Mouse (Mus musculus): Measurements from ENCODE around the gene Tspan15.
A peak's percentile ranks its signal among the peaks of the same experiment; 100 is the strongest.

Tspan15 gene

GRCm38 (mm10) chr10:62143820-62144219 lies 87.2 kb downstream of the Tspan15 start, which contains the start of gene Fam241b:
Gene Fam241b (minus strand): TSS chr10:62143920.
- H3K4me3 ChIP-seq (replicated peaks; ENCODE audit: low read length), result peak within 1 kb of the TSS; percentile 11; the same call in 1 of the 2 replicates
- H3K4me1 ChIP-seq (replicated peaks; ENCODE audit: low read depth, low read length), result peaks cover 53% of the 10 kb centered on the region
- no peak for TF ChIP-seq CTCF (conservative IDR thresholded peaks at IDR 0.05; ENCODE audit: low read length)
- no peak for TF ChIP-seq POU5F1 (IDR thresholded peaks at IDR 0.05; ENCODE audit: borderline replicate concordance, low read length)
- TF ChIP-seq NANOG (IDR thresholded peaks at IDR 0.05; ENCODE audit: borderline replicate concordance, low read length), result no peak
- H3K27me3 ChIP-seq (ENCODE audit: insufficient read depth, low read length), result peaks cover 28% of the 10 kb centered on the region; the same call in 1 of the 2 replicates
- no peaks in the 10 kb centered on the region for H3K36me3 ChIP-seq (ENCODE audit: insufficient read depth, low read length)
- H3K9me3 ChIP-seq (ENCODE audit: low read length), result no peaks in the 10 kb centered on the region

DNA sequence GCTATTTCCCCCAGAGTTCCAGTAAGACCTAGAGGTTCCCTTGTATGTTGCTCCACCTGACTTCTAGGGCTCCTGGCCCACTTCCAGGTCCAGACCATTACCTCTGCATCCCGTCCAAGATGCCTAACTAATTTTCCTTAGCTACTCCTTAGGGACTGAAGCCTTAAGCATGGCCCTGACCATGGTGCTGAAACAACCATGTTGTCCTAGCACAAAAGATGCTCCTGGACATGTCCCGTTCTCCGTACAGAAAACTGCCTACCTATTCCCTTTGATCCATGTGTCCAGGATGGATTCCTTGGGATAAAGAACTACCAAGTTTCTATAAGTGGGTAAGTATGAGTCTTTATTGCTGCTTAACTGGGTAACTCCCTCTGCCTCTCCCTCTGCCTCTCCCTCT lies 93.0 kb downstream of the Tspan15 start:
- Histone ChIP-seq H3K4me3 (replicated peaks; ENCODE audit: low read length) (no peak overlapping the region), H3K4me1 (replicated peaks; ENCODE audit: low read depth, low read length) (peaks cover 74% of the 10 kb centered on the region), H3K36me3 (ENCODE audit: insufficient read depth, low read length) (no peaks in the 10 kb centered on the region), H3K9me3 (ENCODE audit: low read length) (no peaks in the 10 kb centered on the region), H3K27me3 (ENCODE audit: insufficient read depth, low read length) (peaks cover 37% of the 10 kb centered on the region)
- TF ChIP-seq CTCF (conservative IDR thresholded peaks at IDR 0.05; ENCODE audit: low read length) (no peak), NANOG (IDR thresholded peaks at IDR 0.05; ENCODE audit: borderline replicate concordance, low read length) (no peak), POU5F1 (IDR thresholded peaks at IDR 0.05; ENCODE audit: borderline replicate concordance, low read length) (no peak)

DNA sequence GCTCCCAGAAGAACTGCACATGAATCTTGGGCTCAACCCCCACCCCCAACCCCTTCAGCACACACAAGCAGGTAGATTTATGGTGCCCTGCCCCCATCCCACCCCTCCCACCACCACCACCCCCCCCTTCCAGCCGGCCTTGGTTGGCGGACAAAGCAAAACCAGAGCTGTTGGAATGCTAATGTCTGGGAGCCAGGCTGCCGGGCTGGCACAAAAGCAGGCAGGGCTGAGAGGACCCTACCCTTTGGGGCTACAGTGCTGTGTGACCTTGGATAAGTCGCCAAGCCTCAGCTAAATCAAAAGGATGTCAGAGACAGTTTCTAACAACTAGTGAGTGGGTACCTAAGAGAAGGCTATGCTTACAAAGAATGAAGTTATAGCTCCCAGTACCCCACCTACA lies 93.9 kb downstream of the Tspan15 start:
- no peaks in the 10 kb centered on the region for H3K9me3 ChIP-seq (ENCODE audit: low read length)
- no peak overlapping the region for H3K4me3 ChIP-seq (replicated peaks; ENCODE audit: low read length)
- H3K27me3 ChIP-seq (ENCODE audit: insufficient read depth, low read length), result peaks cover 46% of the 10 kb centered on the region
- no peaks in the 10 kb centered on the region for H3K36me3 ChIP-seq (ENCODE audit: insufficient read depth, low read length)
- TF ChIP-seq NANOG (IDR thresholded peaks at IDR 0.05; ENCODE audit: borderline replicate concordance, low read length), result no peak
- no peak for TF ChIP-seq CTCF (conservative IDR thresholded peaks at IDR 0.05; ENCODE audit: low read length)
- no peak for TF ChIP-seq POU5F1 (IDR thresholded peaks at IDR 0.05; ENCODE audit: borderline replicate concordance, low read length)
- H3K4me1 ChIP-seq (replicated peaks; ENCODE audit: low read depth, low read length), result peaks cover 83% of the 10 kb centered on the region

GRCm38 (mm10) chr10:62135696-62136470 lies 95.2 kb downstream of the Tspan15 start:
- no peaks in the 10 kb centered on the region for H3K36me3 ChIP-seq (ENCODE audit: insufficient read depth, low read length)
- 0 out of 2 replicates have a peak overlapping the region, but pooled peaks have one; percentile 20 for H3K4me3 ChIP-seq (replicated peaks; ENCODE audit: low read length)
- H3K4me1 ChIP-seq (replicated peaks; ENCODE audit: low read depth, low read length), result peaks cover 83% of the 10 kb centered on the region
- TF ChIP-seq POU5F1 (IDR thresholded peaks at IDR 0.05; ENCODE audit: borderline replicate concordance, low read length), result no peak
- peak; percentile 13; the same call in 1 of the 2 replicates for TF ChIP-seq NANOG (IDR thresholded peaks at IDR 0.05; ENCODE audit: borderline replicate concordance, low read length)
- peaks cover 53% of the 10 kb centered on the region for H3K27me3 ChIP-seq (ENCODE audit: insufficient read depth, low read length)
- H3K9me3 ChIP-seq (ENCODE audit: low read length), result no peaks in the 10 kb centered on the region

Measured in E14TG2a.4 (cell line).